Mouse (Mus musculus) limb, embryonic 13.5 days (tissue): Measurements from ENCODE around the gene Hdhd5. TPM values are rescaled to one million over a fixed set of nuclear protein-coding genes. Genes with fewer than 3 reads are reported as not detected.

ENCODE experiments used
- ATAC-seq: fragments of 200-750 bp; cut with Nextera tagmentation; 2 replicates; pipeline ENCODE4 v1.8.0; 2017; ENCODE audit warnings: low read depth, moderate number of reproducible peaks, moderate TSS enrichment; ENCODE audit not compliant: low FRiP score
- H3K27ac ChIP-seq: fragments of 300-500 bp; sonication (generic); 2 replicates; pipeline ENCODE4 v1.5.1; 2015; ENCODE audit warnings: inconsistent platforms, mild to moderate bottlenecking, moderate library complexity
- H3K27me3 ChIP-seq: fragments of 300-500 bp; sonication (generic); 2 replicates; pipeline ENCODE4 v1.6.1; 2015; ENCODE audit warnings: mild to moderate bottlenecking, inconsistent platforms
- H3K36me3 ChIP-seq: fragments of 300-500 bp; sonication (generic); 2 replicates; pipeline ENCODE4 v1.6.1; 2015; ENCODE audit warnings: inconsistent platforms, mild to moderate bottlenecking, moderate library complexity
- H3K4me1 ChIP-seq: fragments of 300-500 bp; sonication (generic); 2 replicates; pipeline ENCODE4 v1.6.1; 2015; ENCODE audit warnings: inconsistent platforms
- H3K4me2 ChIP-seq: fragments of 300-500 bp; sonication (generic); replicated peaks from 2 replicates; pipeline ENCODE4 v1.6.1; 2015; ENCODE audit warnings: inconsistent platforms, mild to moderate bottlenecking, moderate library complexity
- H3K4me3 ChIP-seq: fragments of 300-500 bp; sonication (generic); 2 replicates; pipeline ENCODE4 v1.5.1; 2015; ENCODE audit warnings: moderate library complexity, mild to moderate bottlenecking, inconsistent platforms
- H3K9ac ChIP-seq: fragments of 300-500 bp; sonication (generic); 2 replicates; pipeline ENCODE4 v1.6.1; 2015; ENCODE audit warnings: mild to moderate bottlenecking, inconsistent platforms
- H3K9me3 ChIP-seq: fragments of 300-500 bp; sonication (generic); 2 replicates; pipeline ENCODE4 v1.6.1; 2016; ENCODE audit warnings: inconsistent platforms
- WGBS: fragments of 180-500 bp; shearing (Covaris S2); methylation state at CpG from one replicate; pipeline ENCODE4 v1.1.7; 2015; 5-methylcytosine and 5-hydroxymethylcytosine counted together
- polyA plus RNA-seq: library from polyadenylated mRNA; unstranded; fragments of >200 nt; fragmentation: Nextera tagmentation; extraction: Ambion mirVana; gene quantifications from 2 replicates; pipeline ENCODE4 v1.2.1, GENCODE M21; 2015

The Hdhd5 gene
- polyA plus RNA-seq, 1 experiment from 2014 or later, result 18.6 TPM

DNA sequence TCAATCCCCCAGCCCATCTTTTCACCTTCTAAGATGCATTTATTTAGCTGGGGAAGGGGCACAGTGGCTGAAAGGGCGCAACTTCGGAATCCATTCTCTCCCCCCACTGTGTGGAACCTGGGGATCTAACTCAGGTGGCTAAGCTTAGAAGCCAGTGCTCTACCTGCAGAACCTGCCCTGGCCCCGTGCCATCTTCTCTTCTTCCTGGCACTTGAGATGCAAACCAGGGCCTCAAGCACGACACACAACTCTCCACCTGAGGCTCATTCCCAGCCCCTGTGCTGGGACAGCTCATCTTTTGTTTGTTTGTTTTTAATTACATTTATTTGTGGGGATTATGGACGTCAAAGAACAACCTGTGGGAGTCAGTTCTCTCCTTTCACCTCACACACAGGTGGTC is 11.5 kb downstream of the Hdhd5 start:
- Histone ChIP-seq H3K36me3 (peaks cover 61% of the 10 kb centered on the region), H3K4me1 (no peaks in the 10 kb centered on the region), H3K27me3 (no peaks in the 10 kb centered on the region), H3K9me3 (no peaks in the 10 kb centered on the region), H3K4me2 (no peak overlapping the region), H3K27ac (no peak overlapping the region), H3K4me3 (no peak overlapping the region), H3K9ac (no peak overlapping the region)
- WGBS, result 87% methylated on average over 5 of the region's 5 CpGs
- ATAC-seq, result no peak

DNA sequence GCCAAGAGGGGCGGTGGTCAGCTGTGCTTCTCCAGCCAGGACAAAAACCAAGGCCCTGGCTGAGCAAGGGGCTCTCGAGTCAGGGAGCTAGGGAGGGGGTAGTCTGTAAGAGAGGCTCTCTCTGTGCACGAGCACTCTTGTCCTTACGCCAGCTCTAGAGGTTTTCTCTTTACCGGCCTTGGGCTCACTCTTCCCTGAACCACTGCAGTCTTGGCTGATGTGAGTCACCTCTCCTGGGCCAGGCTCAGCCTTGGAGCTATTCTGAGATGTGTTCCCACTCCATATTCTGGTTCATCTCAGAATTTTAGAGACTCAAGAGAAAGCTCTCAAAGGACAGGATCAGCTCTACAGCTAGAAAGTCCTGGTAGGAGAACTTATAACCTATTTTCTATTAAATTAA is 13.8 kb downstream of the Hdhd5 start:
- H3K4me1 ChIP-seq, result no peaks in the 10 kb centered on the region
- peaks cover 69% of the 10 kb centered on the region for H3K36me3 ChIP-seq
- H3K4me3 ChIP-seq, result no peak overlapping the region
- no peak overlapping the region for H3K9ac ChIP-seq
- no peak overlapping the region for H3K27ac ChIP-seq
- H3K4me2 ChIP-seq, result no peak overlapping the region
- no peak for ATAC-seq
- no peaks in the 10 kb centered on the region for H3K9me3 ChIP-seq
- WGBS, result 83% methylated on average over 5 of the region's 5 CpGs
- no peaks in the 10 kb centered on the region for H3K27me3 ChIP-seq

DNA sequence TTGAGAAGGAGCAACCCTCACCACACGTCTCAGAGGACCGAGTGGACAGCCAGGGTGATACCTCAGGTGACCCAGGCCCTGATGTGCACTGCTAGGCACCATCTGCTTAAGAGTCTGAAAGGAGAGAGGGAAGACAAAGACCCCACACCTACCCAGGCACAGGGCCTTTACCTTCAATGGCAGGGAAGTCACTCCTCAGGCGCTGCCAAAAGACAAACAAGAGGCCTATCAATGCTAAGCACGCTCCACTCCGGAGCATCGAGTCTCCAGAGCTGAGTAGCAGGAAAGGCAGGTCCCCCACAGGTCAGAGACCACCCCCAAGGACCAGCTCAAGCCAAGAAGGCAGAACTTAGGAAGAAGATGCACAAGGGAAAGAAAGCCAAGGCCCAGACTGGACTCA is 14.2 kb downstream of the Hdhd5 start:
- H3K27ac ChIP-seq, result no peak overlapping the region
- H3K9ac ChIP-seq, result no peak overlapping the region
- no peaks in the 10 kb centered on the region for H3K9me3 ChIP-seq
- WGBS, result 90% methylated on average over 6 of the region's 6 CpGs
- ATAC-seq, result no peak
- no peak overlapping the region for H3K4me3 ChIP-seq
- H3K27me3 ChIP-seq, result no peaks in the 10 kb centered on the region
- peaks cover 65% of the 10 kb centered on the region for H3K36me3 ChIP-seq
- no peaks in the 10 kb centered on the region for H3K4me1 ChIP-seq
- H3K4me2 ChIP-seq, result no peak overlapping the region

DNA sequence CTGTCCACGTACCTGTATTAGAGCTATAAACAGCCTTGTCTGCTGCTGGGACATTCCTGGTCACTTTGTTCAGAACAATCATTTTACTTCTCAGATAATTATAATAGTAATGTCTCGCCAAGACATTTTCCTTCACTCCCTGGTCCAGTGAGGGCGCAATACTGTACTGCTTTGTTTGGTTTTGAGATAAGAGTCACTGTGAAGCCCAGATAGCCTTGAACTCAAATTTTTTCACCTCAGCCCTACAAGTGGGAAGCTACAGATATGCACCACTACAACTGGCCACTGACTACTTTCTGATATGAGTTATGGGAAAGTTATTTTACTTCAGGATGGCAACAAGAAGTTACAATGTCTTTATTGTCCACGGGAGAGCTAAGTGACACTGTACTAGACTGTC is 14.7 kb downstream of the Hdhd5 start:
- WGBS, result 89% methylated on average over 4 of the region's 4 CpGs
- Histone ChIP-seq H3K4me1 (no peaks in the 10 kb centered on the region), H3K27ac (no peak overlapping the region), H3K4me3 (no peak overlapping the region), H3K4me2 (no peak overlapping the region), H3K27me3 (no peaks in the 10 kb centered on the region), H3K9ac (no peak overlapping the region), H3K9me3 (no peaks in the 10 kb centered on the region), H3K36me3 (peaks cover 63% of the 10 kb centered on the region)
- no peak for ATAC-seq

DNA sequence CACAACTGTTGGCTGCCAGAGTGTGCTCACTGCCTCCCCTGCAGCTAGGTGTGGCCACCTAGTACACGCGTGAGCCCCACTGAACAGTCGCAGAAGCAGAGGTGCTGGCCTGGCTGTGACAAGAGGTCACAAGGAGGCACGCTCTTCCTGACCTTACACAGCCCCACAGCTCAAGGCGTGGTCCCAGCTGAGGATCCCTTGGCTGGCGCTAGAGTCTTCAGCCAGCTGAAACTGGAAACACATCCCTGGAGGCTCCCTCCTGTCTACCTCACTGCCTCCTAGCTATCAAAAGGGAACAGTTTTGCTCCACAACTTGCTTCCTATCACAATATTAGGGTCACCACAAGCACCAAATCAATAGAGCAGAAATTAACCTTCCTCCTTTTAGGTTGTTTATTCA is 19.9 kb downstream of the Hdhd5 start:
- Histone ChIP-seq H3K27me3 (no peaks in the 10 kb centered on the region), H3K4me1 (no peaks in the 10 kb centered on the region), H3K9me3 (no peaks in the 10 kb centered on the region), H3K4me3 (no peak overlapping the region), H3K4me2 (no peak overlapping the region), H3K9ac (no peak overlapping the region), H3K27ac (no peak overlapping the region), H3K36me3 (peaks cover 62% of the 10 kb centered on the region)
- 71% methylated on average over 6 of the region's 6 CpGs for WGBS
- no peak for ATAC-seq

DNA sequence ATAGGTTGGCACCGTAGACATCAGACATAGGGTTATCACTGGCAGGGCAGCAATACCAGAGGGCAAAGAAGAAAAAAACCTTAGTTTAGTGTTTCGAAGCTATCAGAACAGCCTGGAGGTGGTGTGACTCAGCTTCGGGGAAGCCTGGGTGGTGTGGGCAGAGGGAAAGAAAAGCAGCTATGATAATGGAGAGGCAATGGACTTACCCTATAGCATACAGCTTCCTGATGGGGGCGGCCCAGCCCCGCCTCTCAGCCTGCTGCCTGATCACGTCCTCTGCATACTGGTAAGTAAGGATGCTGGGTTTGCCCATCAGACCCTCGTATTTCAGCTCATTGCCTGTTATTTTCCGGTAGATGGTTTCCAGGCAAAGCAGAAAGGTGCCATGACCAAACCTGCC is 20.7 kb downstream of the Hdhd5 start:
- no peak overlapping the region for H3K4me2 ChIP-seq
- no peak overlapping the region for H3K27ac ChIP-seq
- WGBS, result 79% methylated on average over 8 of the region's 8 CpGs
- no peak for ATAC-seq
- no peaks in the 10 kb centered on the region for H3K27me3 ChIP-seq
- H3K36me3 ChIP-seq, result peaks cover 60% of the 10 kb centered on the region
- H3K9me3 ChIP-seq, result no peaks in the 10 kb centered on the region
- peaks cover 4% of the 10 kb centered on the region; the same call in 1 of the 2 replicates for H3K4me1 ChIP-seq
- H3K9ac ChIP-seq, result no peak overlapping the region
- H3K4me3 ChIP-seq, result no peak overlapping the region

DNA sequence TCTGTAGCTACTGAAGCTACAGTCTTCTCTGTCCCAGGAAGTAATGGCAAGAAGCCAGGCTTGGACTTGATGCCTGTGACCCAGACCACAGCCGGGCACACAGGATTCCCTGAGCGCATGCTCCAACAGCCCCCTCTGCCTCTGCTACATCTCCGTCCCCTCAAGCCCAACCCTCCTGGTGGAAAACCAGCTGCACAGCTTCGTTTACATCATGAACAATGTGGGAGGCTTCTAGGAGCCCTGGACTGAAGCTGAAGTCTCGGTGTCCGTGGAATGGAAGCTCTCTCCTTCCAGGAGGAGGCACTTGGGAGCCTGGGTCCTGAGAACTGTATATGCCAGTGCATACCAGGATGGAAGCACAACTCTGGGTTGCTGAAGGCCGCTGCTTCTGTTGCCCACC is 21.1 kb downstream of the Hdhd5 start:
- H3K9me3 ChIP-seq, result no peaks in the 10 kb centered on the region
- no peak overlapping the region for H3K9ac ChIP-seq
- WGBS, result 82% methylated on average over 7 of the region's 7 CpGs
- H3K4me1 ChIP-seq, result peaks cover 6% of the 10 kb centered on the region; the same call in 1 of the 2 replicates
- H3K36me3 ChIP-seq, result peaks cover 60% of the 10 kb centered on the region
- H3K27me3 ChIP-seq, result no peaks in the 10 kb centered on the region
- no peak for ATAC-seq
- H3K27ac ChIP-seq, result no peak overlapping the region
- H3K4me3 ChIP-seq, result no peak overlapping the region
- no peak overlapping the region for H3K4me2 ChIP-seq

DNA sequence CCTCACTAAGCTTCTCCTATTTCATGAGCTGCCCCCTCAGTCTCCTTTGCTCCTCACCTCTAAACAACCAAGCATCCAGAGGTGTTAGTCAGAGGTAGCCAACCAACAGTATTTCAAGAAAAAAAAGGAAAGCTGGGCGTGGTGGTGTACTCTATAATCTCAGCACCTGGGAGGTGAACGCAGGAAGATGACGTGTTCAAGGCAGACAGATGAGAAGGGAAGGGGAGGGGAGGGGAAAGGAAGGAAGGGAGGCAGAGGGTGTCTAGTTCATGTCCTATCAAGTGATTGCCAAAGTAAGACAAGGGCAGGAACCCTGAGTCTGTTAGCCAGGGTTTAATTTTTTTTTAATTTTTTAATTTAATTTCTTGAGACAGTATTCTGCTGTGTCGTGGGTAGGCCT is 22.5 kb downstream of the Hdhd5 start:
- Histone ChIP-seq H3K27me3 (no peaks in the 10 kb centered on the region), H3K4me3 (no peak overlapping the region), H3K27ac (no peak overlapping the region), H3K4me1 (peaks cover 6% of the 10 kb centered on the region; the same call in 1 of the 2 replicates), H3K36me3 (peaks cover 49% of the 10 kb centered on the region), H3K9ac (no peak overlapping the region), H3K9me3 (no peaks in the 10 kb centered on the region), H3K4me2 (no peak overlapping the region)
- WGBS, result 77% methylated on average over 4 of the region's 4 CpGs
- ATAC-seq, result no peak

DNA sequence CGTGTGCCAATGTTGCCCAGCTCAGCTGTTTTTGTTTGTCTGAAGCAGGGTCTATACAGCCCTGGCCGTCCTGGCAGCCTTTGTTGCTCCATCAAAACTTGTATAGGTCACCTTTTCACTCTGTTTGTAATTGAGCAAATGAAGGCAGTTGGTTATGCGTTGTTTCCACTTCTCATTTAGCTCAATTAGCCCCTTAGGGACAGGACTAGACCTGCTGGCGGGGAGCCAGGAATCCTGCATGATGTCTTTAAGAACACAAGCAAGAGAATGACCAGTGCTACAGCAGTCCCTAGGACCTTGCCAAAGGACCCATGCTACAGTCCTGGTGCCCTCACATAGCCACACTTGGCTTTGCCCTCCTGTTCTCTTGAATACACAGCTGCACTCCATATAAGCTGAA is 25.6 kb downstream of the Hdhd5 start:
- no peak overlapping the region for H3K9ac ChIP-seq
- H3K4me1 ChIP-seq, result peaks cover 6% of the 10 kb centered on the region; the same call in 1 of the 2 replicates
- H3K36me3 ChIP-seq, result peaks cover 24% of the 10 kb centered on the region
- H3K27me3 ChIP-seq, result no peaks in the 10 kb centered on the region
- H3K27ac ChIP-seq, result peak overlapping the region; percentile 16; the same call in 1 of the 2 replicates
- H3K4me3 ChIP-seq, result no peak overlapping the region
- 52% methylated on average over 4 of the region's 4 CpGs for WGBS
- no peak overlapping the region for H3K4me2 ChIP-seq
- H3K9me3 ChIP-seq, result peaks cover 3% of the 10 kb centered on the region; the same call in 1 of the 2 replicates
- ATAC-seq, result no peak

DNA sequence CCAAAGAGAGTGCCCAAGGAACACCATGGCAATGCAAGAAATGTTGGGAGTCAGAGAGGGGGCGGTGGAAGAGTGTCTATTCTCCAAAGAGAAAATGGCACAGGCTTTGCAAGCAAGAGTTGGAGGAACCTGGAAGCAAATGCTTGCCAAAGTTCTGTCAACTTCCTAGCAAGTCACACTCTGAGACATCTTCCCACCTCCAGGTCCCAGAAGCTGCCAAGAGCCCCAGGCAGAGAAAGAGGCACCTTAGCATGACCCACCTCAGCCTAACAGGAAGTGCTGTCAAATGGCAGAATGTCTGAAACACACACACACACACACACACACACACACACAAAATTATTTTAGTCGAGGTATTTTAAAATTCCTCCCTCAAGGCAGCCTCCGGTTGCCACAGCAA is 27.1 kb downstream of the Hdhd5 start:
- ATAC-seq, result no peak
- Histone ChIP-seq H3K9me3 (peaks cover 7% of the 10 kb centered on the region), H3K27me3 (no peaks in the 10 kb centered on the region), H3K9ac (no peak overlapping the region), H3K4me2 (no peak overlapping the region), H3K36me3 (peaks cover 9% of the 10 kb centered on the region; the same call in 1 of the 2 replicates), H3K27ac (no peak overlapping the region), H3K4me1 (peaks cover 6% of the 10 kb centered on the region; the same call in 1 of the 2 replicates), H3K4me3 (no peak overlapping the region)
- 66% methylated on average over 3 of the region's 3 CpGs for WGBS

DNA sequence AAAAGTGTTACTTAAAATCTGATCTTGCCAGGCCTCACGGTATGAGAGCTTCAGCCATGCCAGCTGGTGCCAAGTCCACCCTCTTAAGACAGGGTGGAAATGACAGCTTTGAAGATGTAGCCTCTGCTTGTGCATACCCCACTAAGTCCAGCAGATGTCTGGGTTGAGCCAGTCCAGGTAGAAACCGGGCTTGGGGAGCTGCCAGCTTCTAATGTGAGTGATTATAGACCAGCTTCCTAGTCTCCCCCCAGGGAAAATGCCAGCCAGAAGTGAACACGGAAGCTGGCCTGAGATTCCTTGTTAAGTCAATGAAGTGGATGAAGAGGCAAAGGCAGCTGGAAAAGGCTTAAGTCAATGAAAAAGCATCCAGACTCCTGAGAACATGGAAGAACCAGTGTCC is 34.6 kb downstream of the Hdhd5 start:
- WGBS, result 33% methylated on average over 3 of the region's 3 CpGs
- H3K4me1 ChIP-seq, result peaks cover 22% of the 10 kb centered on the region
- no peak overlapping the region for H3K9ac ChIP-seq
- no peak for ATAC-seq
- no peak overlapping the region for H3K4me3 ChIP-seq
- H3K27me3 ChIP-seq, result peaks cover 33% of the 10 kb centered on the region
- H3K4me2 ChIP-seq, result no peak overlapping the region
- H3K36me3 ChIP-seq, result no peaks in the 10 kb centered on the region; the same call in 1 of the 2 replicates
- no peak overlapping the region for H3K27ac ChIP-seq
- peaks cover 7% of the 10 kb centered on the region for H3K9me3 ChIP-seq

DNA sequence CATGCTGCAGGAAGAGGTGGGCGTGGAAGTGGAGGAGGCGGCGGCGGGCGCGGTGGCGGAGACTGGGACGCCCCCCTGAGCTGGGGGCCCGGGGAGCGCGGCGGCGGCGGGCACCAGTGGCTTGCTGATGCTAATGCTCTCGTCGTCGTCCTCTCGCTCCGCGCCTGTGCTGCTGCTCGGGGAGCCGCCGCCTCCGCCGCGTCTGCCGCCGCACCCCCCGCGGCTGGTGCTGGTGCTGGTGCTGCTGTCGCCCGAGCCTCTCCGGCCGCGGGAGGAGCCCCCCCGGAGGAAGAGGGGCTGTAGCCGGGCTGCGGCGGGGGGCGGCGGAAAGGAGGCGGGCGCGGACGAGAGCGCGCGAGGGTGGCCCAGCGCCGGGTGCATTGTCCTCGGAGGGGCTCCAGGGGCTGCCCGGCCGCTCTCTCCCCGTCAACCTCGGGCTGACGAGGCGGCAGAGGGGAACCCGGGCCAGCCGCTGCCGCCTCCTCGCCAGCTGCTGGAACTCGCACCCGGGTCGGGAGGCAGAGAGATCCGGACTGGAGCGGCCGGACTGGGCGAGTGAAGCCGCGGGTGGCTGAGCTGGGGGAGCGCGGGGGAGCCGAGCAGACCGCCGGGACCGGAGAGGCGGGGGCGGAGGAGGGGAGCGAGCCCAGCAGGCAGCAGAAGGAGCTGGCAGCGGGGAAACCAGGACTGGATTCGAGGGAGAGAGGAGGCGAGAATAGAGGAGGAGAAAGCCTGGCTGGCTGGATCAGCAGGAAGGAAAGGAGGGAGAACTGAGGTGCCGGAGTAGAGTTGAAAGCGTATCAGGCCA is 37.5 kb downstream of the Hdhd5 start, which contains the start of gene Tmem121b:
Gene Tmem121b (minus strand): TSS at position 434 of the 808 bp plus-strand sequence.
- peaks cover 52% of the 10 kb centered on the region for H3K27me3 ChIP-seq

More for the DNA sequence above, 37.5 kb downstream of the Hdhd5 start, which contains the start of gene Tmem121b:
- Histone ChIP-seq H3K36me3 (no peaks in the 10 kb centered on the region), H3K9ac (peak within 1 kb of the TSS; percentile 65), H3K4me3 (peak within 1 kb of the TSS; percentile 73), H3K4me2 (peak within 1 kb of the TSS; percentile 98), H3K9me3 (no peaks in the 10 kb centered on the region), H3K4me1 (peaks cover 22% of the 10 kb centered on the region), H3K27ac (no peak within 1 kb of the TSS)
- ATAC-seq, result peak; percentile 67
- WGBS, result 1% methylated on average over 51 of the region's 84 CpGs
